Mouse (Mus musculus) lung, postnatal 4 days (tissue): ENCODE measurements around the gene Tnpo1.
A peak's percentile ranks its signal among the peaks of the same experiment; 100 is the strongest.
"Not testable (repeated sequence)": the region's sequence is repeated elsewhere in the genome, so short reads cannot be mapped to it uniquely, and the experiment has no call there.

ENCODE experiments used
- DNase-seq, 2 experiments: peaks; one replicate each; pipeline ENCODE4 v3.0.0; 2021

The Tnpo1 gene

DNA sequence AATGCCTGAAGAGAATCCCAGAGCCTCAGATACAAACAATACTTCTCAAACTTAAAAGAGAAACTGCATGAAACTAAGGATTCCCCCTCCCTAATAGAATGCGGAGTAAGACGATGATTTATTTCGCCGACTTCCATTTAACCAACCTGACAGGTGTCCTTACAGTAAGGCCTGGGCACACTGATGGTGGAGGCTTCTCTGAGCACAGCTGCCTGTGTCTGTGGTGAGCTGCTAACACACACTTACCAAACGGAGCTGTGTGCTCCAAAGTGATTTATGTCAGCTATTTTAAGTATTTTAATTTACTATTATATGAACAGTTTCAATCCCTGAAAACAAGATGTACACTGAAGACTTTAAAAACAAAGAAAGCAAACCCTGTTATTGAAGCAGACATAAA lies 42.4 kb downstream of the Tnpo1 start:
- no peak for DNase-seq

- DNase-seq: no peak
Measured at GRCm38 (mm10) chr13:98881991-98882390, 44.2 kb downstream of the Tnpo1 start.

DNA sequence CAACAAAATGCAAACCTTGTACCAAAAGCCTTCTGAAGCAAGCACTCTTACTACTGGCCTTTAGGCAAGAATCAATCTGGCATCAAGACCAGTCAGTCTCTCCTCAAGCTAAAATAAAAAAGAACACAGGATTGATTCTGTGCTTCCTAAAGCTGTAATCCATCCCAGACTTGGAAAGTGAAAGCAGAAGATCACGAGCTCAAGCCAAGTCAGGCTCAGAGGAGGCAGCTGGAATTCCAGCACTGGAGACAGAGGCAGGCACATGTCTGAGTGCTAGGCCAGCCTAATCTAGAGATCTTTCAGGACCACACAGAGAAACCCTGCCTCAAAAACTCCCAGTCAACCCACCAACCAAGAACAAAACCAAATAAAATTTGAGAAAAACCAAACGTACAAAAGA lies 45.8 kb downstream of the Tnpo1 start:
- no peak for DNase-seq

GRCm38 (mm10) chr13:98879422-98879821 lies 46.8 kb downstream of the Tnpo1 start:
- DNase-seq: no peak

DNA sequence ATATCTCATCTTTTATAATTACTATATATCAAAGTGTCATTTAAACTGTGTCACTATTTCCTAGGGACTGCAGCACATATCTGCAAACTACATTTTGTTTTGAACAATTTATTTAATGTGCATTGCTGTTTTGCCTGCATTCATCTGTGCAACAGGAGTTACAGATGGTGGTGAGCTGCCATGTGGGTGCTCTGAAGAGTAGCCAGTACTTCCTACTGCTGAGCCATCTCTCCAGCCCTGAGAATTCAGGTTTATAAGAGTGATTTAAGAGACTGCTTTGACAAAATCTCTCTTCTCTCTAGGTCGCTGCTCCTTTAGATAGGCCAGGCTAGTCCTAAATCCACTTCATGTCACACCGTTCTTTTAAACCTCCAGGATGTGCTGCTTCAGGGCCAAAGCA lies 49.0 kb downstream of the Tnpo1 start:
- DNase-seq: no peak

DNA sequence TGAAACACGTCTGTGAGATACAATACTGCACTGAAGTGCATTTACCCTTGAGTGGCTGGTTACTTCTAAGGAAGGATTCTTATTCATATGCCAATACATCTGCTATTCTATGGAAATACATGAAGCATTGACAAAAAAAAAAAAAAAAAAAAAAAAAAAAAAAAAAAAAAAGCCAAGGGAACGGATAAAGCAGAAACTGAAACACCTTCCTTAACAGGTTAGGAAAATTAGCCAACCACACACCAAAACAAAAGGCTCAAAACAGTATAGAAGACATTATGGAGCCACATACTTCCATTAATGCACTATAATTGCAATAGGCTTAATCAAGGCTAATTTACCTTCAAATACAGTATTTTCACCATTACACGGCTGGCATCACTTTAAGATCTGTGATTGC lies 51.5 kb downstream of the Tnpo1 start:
- DNase-seq: no peak

DNA sequence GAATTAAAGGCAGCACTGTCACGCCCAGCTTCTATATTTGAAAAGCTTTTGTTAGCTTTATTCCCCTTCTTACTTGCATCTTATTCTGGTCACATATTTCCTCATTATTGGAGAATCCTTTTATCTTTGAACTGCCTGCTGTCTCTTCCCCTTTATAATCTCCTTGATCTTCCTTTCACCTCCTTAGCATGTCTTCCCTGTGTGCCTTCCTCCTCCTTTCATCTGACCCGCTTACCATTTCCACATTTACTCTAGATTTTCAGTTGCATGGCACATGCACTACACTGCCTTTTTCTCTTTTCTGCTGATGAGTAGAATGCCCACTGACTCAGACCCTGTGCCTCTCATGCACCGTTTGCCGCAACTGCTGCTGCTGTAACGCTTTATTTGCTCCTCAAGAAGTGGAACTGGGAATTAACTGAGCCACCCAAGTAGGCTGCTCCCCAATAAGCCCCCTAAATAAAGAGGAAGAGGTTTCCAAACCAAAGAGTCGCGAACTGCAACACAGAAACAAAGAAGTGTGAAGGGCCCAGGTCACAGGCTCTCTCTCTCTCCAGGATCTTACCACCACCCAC lies 53.8 kb downstream of the Tnpo1 start:
- DNase-seq: no peak

GRCm38 (mm10) chr13:98871263-98871662 lies 54.9 kb downstream of the Tnpo1 start:
- no peak for DNase-seq

DNA sequence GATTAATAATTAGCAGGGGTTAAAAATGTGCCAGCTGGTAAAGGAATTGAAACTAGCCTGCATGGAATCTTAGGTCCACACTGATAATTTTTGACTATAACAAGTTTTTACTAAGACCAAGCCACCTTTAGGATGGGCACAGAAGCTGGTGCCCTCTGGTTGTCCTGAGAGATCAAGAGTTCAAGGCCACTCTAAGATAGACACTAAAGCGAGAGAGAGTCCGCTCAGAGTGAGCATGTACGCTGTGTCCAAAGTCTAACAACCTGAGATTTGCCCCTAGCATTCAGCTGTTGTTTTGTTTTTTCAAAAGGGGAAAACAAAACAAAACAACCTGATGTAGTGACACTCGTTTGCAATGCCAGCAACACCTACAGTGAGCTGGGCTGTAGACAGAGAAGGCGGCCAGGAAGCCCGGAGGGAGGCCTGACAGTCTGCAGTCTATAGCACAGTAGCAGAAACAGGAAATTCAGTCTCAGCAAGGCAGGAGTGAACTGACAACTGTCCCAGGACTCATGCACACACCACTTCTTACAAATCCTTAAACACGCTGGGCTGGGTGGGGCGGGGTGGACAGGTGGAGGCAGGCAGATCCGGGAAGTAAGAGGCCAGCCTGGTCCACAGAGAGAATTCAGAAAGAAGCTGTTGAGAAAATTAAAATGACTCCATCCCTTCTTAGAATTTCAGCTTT lies 57.8 kb downstream of the Tnpo1 start:
- no peak for DNase-seq

DNA sequence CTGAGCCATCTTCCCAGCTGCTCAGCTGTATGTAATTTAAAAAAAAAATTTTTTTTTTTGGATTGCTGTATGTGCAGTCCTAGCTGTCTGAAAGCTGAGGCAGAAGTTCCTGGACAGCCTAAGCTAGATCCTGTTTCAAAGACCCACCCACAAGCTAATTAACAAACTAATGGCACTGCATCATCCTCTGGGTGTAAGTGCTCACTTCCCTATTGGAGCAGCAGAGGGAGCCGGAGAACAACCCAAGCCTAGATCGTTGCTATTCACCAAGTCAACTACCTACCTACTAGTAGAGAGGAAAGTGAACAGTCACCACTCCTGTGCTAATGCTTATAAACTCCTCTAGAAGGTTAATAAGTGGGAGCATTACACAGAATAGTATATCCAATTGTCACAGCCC lies 58.4 kb downstream of the Tnpo1 start:
- peak; percentile 35 to 56 for DNase-seq

DNA sequence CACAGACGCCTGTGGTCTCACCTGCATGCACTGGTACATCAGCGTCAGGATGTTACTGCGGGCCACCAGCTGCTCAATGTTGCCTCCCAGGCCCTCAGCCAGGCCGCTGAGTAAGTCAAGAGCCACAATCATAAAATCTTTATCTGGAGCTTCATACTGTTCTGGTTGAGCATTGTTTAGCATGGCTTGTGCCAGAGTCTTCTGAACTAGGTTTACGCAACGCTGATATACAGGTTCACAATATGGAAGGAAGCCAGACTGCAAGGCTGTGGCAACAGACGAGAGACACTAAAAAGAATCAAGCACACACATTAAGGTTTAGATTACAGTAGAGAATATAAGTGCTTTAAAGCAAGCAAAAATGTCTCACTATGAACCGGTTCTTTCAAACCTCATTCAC lies 70.9 kb downstream of the Tnpo1 start:
- no peak for DNase-seq

- no peak for DNase-seq
Measured at GRCm38 (mm10) chr13:98845794-98846193, 80.4 kb downstream of the Tnpo1 start.

- no peak for DNase-seq
Measured at GRCm38 (mm10) chr13:98836423-98837088, 89.6 kb downstream of the Tnpo1 start.

- DNase-seq: no peak
Measured at GRCm38 (mm10) chr13:98835740-98836139, 90.4 kb downstream of the Tnpo1 start.

DNA sequence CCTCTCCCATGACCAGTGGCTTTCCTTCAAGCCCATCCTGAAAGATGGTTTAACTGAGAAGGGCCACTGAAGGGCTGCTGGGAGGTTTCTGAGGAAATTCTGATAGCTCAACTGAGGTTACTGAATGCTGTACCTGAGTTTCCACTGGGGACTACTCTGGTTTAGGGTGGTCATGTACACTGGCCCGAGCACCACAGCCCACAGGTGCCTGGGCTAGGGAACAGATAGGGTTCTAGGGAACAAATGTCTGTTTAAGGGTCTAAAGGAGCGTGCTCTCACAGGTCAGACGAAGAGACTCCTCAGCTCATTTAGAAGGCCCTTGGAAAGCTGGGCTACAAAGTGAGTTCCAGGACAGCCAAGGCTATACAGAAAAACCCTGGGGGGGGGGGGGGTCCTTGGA lies 91.5 kb downstream of the Tnpo1 start:
- no peak for DNase-seq

DNA sequence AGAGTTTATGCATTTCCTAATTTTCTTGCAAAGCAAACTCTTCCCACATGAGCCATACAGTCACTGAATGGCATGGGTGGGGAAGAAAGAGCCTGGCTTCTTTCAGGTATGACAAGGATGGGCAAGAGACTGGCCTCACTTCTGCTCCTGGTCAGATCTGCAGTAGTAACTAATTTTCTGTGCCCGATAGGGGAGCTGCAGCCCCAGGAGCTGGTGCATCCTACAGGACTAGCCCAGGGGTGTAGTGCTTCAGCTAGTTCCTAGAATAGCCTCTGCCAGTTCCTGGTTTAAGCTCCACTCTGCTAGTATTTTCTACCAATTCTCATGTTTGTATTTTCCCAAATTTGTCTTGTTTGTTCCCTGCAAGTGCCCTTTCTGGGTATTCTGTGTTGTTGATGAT lies 92.0 kb downstream of the Tnpo1 start:
- no peak for DNase-seq

- DNase-seq: peak in 1 of 2 experiments; percentile 34
Measured at GRCm38 (mm10) chr13:98832451-98833450, 93.4 kb downstream of the Tnpo1 start.

- not testable (repeated sequence) for DNase-seq
Measured at GRCm38 (mm10) chr13:98829026-98829425, 97.2 kb downstream of the Tnpo1 start.

DNA sequence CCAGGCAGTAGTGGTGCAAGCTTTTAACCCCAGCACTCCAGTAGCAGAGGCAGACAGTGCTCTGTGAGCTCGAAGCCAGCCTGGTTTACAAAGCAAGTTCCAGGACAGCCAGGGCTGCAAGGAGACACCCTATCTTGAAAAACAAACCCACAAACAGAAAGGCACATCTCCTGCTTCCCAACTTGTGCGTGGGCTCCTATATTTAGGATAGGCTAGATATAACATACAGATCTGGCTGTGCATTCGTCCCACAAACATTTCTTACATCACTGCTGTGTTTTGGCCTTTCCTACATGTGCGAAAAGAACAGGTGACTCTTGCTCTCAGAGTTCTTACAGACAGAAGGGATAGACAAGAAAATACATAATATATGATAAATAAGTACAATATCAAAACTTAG lies 100.6 kb downstream of the Tnpo1 start:
- DNase-seq: peak in 1 of 2 experiments; percentile 1

GRCm38 (mm10) chr13:98819094-98819493 lies 107.1 kb downstream of the Tnpo1 start:
- DNase-seq: no peak

GRCm38 (mm10) chr13:98818205-98818604 lies 108.0 kb downstream of the Tnpo1 start:
- DNase-seq: no peak

DNA sequence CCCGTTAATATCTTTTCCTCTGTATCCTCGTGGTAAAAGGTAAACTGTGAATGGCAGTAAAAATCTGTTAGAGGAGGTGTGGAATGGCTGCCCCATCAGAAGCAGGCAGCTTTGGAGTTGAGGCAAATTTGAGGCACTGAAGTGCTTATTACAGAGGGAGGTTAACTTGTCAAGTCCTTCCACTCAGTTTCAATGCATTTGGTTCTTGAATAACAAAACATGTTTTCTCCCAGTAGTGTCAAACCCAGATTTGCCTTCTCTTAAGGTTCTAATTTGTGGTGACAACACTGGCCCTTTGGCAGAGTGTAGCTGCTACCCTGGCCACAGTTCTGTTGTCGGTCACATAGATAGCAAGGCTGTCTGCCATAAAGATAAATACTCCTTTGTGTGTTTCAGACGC lies 108.4 kb downstream of the Tnpo1 start:
- DNase-seq: no peak
